Mouse (Mus musculus) T-helper 1 cell (primary cell): ENCODE data around the gene Cyb5d1.

Experiments
- in situ Hi-C: fragments of 300-600 bp; cut with MboI, MseI; formaldehyde crosslinking; loops from one replicate; pipeline ENCODE4 v1.15.1; 2025; ENCODE audit warnings: high pct_unique_total_duplicates

Gene Cyb5d1

DNA sequence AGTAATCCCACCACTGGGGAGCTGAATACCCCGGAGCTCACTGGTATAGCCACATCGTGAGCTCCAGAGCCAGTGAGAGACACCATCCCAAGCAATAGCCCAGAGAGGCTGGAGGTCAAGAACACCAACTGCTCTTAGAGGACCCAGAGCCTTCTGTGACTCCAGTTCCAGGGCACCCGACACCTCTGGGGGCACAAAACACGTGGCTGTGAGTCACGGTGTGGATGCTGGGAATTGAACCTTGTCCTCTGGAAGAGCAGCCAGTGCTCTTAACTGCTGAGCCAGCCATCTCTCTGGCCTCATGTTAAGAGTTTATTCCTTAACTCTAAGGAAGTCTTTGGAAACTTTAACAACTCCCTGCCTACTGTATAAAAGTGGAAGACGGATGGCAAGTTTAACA, 10.5 kb downstream of the Cyb5d1 start:
- in situ Hi-C loops = loop anchor here (5.0 kb wide), 2 partner anchors 128 to 193 kb away; no protein-coding TSS in a partner anchor

DNA sequence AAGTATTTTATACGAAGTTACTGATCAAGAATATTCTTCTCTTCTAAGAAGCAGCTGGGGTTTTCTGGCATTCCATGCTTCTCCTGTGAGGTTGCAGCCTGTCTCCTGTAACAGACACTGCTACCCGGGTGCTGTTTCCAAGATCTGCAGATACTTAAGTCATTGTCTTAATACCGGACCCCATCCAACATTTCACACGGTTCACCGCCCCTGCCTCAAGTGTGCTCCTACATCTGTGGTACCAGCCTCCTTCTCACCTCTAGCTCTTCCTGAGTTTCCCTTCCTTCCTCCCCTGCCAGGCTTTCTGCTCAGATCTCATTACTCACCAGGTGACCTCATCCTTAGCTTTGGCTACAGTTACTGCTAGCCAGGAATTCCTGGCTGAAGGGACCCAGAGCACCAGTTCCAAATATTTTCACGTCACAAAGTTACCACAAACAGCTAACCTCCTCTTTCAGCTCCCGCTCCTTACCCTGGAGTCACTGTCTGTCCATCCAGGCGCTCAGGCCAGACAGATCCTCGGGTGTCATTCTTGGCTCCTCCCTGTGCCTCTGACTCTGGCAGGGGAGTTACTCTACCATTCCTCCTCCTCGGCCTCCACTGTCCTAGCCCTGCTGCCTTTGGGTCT, 12.8 kb downstream of the Cyb5d1 start:
- in situ Hi-C loops = loop anchor here (5.0 kb wide), 1 partner anchor 190 kb away; no protein-coding TSS in a partner anchor

DNA sequence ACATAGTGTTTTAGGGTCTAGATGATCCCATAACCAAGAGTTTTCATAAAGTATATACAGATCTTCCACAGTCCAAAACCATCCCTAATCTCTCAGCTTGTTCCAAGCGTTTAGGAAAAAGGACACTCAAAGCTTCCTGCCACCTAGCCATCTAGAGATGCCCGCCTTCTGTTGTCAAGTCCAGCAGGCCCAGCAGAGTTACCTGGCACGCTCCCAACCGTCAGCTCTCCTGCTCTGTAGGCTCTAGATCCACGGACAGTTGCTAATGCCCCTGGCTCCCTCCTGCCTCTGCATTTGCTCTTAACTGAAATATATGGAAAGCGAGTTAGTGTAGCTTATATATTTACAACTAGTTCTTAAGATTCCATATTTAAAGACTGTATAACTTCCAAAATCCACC, 14.1 kb downstream of the Cyb5d1 start:
- in situ Hi-C loops = loop anchor here (5.0 kb wide), 1 partner anchor 189 kb away; no protein-coding TSS in a partner anchor

DNA sequence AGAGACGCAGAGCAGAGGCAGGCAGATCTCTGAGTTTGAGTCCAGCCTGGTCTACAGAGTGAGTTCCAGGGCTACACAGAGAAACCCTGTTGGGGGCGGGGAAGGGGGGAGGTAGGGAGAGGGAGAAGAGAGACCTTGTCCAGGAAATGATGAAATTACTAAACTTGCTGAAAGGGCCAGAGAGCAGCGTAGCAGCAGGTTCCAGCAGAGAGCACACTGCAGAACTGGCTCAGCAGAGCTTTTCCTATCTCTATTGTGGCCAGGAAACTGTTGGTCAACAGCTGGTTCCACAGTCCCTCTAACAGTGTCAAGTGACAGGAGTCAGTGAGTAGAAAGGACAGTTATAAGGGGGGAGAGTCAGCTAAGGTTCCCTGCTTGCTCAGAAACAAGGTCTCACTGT, 15.8 kb downstream of the Cyb5d1 start:
- in situ Hi-C loops = no loop called here

DNA sequence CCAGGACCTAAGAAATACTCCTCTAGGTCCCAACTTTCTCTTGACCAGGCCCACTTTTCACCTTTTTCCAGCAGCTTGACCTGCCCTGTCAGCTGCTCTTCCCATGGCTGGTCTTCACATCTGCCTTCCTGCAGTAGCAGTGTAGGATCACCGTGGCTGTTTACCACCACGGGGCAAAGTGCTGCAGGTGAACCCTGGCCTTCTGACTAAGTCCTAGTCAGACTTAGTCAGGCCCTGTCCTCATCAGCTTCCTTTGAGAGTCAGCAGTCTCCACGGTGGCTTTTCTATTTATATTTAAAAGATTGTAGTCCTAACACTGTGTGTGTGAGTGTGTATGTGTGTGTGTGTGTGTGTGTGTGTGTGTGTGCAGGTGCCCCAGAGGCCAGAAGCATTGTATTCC, 17.7 kb downstream of the Cyb5d1 start:
- in situ Hi-C loops = no loop called here

DNA sequence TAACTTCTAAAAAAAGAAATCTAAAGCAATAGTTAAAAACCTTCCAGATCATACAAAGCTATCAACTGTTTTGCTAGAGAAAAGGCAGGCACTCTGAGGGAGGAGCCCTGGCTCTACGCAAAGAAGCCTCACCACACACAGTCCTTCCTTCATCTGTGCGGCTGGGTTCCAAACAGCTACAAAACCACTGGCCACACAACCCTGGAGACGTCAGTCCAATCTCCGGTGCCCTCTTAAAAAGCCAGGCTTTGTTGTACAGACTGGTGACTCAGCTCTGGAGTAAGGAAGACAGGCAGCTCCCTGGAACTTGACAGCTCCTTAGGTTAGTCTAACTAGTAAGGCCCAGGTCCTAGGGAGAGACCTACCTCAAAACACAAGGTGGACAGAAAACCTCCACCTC, 19.8 kb downstream of the Cyb5d1 start:
- in situ Hi-C loops = no loop called here

DNA sequence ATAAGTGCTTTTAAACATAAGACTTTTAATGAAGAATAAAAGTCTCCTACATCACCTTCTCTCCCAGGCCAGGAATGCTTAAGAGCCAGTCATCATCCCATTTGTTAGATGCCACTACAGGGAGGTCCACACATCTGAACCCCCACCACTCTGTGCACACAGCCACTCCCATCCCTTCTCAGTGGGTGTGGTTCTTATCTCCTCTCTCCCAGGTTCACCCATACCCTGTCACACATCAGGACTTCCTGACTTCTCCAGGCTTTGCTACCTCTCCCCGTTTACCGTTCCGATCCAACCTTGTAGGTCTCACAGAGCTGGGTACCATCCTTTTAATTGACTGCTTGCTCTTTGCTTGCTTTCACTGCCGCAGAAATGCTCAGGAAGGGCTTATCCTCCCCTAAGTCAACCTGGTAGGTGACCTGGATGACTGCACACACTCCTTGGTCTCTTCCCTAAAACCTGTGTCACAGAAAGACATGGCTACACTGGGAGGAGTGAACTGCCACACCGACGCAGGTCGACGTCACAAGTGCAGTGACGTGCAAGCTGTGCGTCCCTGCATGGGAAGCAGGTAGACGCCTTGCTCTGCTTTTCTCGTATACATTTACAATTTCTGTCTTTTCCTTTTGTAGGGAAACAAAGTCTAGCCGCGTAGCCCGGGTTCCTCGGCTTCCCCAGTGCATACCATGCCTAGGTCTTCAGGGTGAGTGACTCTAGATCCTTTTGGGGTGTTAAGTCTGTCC, 22.0 kb downstream of the Cyb5d1 start:
- in situ Hi-C loops = no loop called here

DNA sequence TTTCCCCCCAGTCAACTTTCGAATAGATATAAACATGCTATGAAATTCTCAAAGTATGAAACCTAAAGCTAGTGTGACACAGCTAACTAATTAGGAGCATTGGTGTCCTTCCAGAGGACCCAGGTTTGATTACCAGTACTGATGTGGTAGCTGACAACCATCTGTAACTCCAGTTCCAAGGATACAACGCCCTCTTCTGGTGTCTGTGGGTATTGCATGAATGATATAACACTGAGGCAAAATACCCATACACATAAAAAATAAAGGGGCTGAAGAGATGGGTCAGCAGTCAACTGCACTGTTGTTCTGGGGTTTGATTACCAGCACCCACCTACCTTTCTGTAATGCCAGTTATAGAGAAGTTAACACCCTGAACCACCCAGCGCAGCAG, 22.7 kb downstream of the Cyb5d1 start:
- in situ Hi-C loops = no loop called here

DNA sequence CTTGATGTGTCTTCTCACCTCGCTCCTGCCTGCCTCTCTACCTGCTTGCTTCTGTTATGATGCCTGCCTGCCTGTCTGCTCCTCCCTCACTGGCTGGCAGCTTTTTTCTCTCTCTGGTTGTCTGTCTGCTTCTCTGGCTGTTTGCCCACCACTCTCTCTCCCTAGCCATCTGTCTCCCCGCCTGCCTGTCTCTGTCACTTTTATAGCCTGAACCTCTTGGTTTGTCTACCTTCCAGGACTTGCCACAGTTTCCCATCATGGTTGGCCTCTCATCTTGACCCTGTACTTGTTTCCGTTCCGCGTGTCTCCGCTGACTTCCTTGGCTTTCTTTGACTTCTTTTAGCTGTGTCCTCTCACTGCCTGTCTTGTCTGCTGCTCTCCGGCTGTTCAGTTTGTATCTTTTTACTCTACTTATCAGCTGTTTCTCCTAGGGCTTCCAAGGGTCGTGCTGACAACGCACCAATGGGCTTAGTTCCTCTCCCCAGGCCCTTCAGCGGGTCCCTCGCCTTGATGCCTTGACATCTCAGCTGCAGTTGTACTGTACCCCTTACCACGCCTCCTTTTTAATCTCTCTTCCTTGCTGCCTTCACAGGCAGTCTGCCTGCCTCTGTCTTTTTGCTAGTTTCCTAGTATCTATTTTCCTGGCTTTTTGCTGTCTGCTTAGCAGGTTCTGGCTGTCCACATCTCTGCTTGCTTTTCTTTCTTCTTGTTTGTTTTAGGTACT, 23.2 kb downstream of the Cyb5d1 start:
- in situ Hi-C loops = no loop called here

DNA sequence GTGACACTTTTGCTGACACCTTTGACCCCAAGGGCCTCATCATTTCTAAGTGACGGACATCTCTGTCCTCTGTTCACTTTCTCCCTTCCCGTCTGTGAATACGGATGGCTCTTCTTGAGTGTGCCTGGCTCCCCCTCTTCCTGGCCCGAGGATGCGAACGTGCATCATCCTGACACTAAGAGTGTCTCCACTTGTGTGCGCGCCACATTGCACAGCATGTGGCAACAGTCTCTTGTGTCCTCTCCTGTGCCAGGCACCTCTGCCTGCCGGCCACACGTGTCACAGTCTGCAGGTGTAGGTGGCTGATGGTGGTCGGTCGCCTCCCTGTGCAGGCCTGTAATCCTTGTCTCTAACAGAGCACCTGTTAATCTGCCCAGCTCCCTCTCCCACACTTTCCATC, 23.8 kb downstream of the Cyb5d1 start:
- in situ Hi-C loops = no loop called here

DNA sequence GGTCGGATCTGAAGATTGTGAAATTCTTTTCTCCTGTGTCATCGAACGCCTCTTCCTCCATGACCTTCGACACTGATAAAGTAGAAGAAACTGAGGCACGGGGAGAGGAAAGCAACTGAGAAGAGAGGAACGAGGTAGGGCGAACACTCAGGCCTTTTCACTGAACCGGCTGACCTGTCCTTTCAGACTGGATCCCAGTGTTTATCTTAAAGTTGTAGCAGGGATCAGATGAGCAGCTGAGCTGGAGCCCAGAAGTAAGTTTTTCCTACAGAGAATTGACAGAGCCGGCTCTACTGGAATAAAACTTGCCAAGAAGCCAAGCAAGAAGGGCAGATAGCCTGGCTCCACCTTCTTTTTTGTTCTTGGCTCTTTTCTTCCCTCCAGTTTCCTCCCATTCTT, 24.6 kb downstream of the Cyb5d1 start:
- in situ Hi-C loops = no loop called here

DNA sequence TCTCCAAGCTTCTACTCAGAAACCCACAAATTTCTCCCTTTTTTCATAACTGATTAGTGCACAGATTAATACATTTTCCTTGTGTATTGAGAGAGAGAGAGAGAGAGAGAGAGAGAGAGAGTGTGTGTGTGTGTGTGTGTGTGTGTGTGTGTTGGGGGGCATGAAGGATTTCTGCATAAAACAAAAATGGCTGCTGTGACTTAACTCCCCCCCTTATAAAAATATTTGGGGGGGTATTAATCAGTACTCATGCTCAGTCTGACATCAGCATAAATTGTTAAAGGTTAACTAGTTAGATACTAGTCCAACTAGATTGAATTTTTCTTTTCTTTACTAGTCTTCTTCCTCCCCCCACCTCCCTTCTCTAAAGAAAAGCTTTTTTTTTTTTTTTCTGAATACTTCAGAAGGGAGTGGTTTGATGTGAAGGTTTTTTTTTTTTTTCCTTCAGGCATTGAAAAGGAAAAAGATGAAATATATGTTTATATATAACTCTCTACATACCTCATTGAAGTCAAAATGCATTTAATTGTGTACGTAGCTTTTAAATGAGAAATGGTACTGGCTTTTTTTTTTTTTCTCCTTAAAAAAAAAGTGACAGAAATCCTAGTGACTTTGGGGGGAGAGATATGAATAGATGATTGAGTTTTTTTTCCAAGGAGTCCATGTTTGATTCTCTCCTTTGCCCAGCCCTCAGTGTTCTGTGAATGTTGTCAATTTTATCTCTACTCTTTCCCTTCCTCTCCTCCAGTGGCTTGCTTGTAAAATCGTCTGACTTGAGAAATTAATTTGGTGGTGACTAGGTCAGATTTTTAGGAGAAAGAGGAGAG, 25.2 kb downstream of the Cyb5d1 start:
- in situ Hi-C loops = no loop called here

DNA sequence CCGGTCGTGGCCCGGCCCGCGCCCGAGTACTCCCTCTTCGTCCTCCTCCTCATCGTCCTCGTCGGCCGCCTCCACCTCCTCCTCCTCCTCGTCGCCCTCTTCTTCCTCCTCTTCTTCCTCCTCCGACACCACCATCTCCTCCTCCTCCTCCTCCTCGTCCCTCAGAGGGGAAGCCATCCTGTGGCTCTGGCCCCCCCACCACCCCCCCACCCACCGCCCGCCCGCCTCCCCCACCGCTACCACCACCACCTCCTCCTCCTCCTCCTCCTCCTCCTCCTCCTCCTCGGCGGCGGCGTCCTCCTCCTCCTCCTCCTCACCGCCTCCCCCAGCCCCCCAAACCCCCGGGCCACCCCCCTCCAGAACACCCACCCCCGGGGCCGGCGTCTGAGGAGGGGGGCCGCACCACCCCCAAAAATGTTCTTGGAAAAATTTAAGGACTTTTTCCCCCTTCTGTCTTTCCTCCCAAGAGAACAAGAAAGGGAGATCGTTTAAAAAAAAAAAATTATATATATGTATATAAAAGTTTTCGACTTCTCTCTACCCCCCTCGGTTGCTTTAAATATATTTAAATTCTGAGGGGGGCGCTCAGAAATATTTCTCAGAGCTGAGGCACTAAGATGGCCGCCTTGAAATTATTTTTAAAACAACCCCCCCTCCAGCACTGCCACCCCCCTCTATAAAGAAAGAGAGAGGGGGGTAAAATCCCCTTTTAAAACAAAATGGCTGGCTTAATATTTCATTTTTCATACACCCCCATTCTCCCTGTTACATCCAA, 26.0 kb downstream of the Cyb5d1 start, which contains the start of gene Chd3:
Chd3 (minus strand) TSS at position 192 of the 775 bp plus-strand sequence.
- in situ Hi-C loops = no loop called here

DNA sequence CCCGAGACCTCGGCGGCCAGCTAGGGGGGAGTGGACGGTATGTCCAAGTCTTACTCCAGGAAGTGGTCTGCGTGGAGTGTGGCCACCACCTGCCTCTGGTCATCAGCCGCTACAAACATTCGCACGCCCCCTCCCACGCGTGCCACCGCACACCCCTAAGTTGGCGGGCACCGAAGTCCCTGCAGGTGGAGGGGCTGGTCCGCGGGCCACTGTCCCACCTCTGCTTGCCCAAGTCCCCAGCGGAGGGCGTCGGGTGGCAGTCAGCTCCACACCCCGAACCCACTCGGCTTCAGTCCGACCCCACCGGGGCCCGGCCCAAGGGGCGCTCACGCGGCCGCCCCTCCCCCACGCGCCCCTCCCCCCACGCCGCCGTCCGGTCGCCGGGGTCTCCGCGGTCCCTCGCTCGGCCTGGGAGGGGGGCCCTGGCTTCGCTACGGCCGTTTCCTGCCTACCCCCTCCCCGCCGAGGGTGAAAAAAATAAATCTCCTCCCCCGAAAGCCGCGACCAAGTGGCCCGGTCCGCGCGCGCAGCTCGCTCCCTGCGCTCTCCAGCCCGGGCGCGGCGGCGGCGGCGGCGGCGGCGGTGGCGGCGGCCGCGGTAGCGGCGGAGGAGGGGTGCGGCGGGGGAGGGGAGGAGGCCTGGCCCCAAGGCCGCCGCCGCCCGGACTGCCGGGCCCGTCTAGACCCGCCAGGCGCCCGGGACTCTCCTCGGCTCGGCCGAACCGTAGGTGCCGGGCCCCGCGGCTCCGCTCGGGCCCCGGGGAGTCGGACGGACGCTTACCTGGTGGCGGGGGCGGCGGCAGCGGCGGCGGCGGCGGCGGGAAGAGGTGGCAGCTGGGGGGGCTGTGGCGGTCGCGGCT, 26.8 kb downstream of the Cyb5d1 start:
- in situ Hi-C loops = no loop called here

DNA sequence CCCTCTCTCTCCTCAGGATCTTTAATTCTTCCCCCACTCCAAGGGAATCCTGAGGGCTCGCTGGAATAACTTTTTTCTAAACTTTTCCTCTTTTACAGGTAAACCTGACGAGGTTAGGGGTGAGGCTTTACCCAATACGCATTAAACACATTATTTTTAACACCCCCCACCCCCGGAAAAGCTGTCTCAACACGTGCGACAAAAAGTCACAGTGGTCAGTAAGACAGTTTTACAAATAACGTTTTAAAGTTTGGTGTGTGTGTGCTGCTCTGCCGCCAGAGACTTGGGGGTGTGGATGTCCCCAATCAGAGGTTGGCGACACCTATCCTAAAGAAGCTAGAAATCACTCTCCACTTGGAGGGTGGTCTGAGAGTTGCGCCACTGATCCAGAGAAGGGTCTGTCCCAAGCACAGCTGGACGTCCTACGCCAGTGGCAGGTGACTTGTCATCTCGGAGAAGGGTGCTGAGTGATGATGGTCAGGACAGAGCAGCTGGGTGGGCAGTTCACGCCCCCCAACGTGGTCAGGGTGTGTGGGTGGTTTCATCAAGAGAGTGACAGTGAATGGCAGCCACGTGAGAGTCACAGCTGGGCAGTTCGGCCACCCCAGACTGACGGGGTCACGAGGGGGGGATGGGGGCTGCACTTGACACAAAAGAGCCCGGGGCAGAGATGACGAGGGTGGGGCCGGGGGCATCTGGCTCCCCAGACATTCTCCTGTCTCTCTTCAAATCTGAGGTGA, 27.6 kb downstream of the Cyb5d1 start:
- in situ Hi-C loops = no loop called here

DNA sequence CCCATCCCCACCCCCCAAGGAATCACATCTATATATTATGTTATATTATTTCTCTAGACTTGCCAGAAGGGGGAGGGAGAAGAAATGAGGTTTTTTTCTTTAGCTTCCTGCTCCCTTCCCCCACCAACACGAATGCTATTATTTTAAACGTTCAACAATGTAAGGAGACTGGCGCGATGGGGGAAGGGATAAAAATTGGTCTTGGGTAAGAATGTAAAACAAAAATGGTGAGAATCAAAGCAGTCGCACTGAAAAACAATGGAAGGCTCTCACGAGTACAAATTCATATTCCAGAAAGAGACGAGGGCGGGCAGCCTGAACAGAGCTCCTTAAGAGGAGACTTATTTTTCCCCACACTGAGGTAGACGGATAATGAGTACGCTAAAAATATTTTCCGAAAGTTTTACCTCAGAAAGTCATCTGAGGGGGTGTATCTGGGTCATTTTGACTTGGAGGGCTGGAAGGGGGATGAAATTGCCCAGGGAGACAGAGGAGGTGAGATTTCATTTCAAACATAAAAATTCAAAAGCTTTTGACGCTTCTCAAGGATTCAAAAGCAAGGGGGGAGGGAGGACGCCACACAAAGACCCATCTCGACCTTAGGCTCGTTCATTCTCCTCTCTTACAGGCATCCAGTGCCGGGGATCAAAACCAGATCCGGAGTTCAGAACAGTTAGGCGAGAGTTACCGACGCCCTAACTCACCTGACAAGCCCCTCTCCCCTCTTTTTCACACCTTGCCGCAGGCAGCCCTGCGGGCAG, 28.4 kb downstream of the Cyb5d1 start:
- in situ Hi-C loops = no loop called here

DNA sequence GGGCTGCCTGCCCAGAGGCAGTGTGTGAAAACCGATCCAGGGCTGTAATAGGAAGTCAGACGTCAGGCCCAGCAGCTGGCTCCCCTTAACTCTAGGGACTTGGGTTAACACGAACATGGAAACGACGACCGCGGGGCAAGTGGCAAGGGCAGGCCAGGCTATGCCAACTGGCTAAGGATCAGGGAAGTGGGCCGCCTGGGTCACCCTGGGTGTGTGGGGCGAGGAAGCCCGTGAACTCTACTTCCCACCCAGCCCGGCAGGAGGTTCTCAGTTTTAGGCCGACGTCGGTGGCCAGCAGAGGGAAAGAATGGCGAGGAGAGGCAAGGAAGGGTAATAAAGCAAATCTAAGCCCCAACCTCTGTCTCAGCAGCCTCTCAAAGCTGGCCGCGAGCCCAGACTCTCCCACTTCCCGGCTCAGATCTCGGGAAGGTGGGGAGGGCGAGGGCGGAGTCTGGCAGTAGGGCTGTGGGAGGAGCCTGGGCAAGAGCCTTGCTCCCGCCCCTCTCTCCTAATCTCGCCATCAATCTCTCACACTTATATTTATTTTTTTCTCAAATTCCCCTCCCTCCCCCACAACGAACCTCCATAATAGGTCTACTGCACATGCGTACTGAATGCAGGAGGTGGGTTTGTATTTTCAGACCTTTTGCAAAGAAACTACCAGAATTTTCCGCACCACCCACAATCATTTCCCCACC, 29.1 kb downstream of the Cyb5d1 start:
- in situ Hi-C loops = no loop called here

DNA sequence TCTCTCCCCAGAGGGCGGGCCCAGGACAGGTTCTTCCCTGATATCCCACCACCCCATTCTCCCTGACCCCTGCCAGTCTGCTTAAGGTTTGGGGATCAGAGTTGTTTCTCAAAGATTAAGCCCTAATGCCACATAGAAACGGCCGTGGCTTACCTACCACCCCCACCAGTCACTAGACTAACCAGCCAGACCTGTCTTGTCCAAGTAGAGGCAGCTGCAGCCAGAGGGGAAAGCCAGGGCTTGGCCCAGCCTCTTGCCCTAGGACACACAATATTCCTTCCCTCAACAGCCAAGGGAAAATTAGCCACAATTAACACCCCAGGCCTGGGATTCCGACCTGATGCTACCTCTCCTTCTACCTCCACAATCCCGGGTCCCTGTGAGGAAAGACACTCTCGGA, 29.7 kb downstream of the Cyb5d1 start:
- in situ Hi-C loops = no loop called here
